Mouse (Mus musculus) testis, postnatal 14 days (tissue): ENCODE data around the gene Nhsl2.

Experiments used
- DNase-seq: peaks from one replicate; pipeline ENCODE4 v3.0.0; 2021; ENCODE audit warnings: low spot score

Nhsl2 gene

GRCm38 (mm10) chrX:101902597-101902996 lies 53.4 kb downstream of the Nhsl2 start:
- DNase-seq: no peak

DNA sequence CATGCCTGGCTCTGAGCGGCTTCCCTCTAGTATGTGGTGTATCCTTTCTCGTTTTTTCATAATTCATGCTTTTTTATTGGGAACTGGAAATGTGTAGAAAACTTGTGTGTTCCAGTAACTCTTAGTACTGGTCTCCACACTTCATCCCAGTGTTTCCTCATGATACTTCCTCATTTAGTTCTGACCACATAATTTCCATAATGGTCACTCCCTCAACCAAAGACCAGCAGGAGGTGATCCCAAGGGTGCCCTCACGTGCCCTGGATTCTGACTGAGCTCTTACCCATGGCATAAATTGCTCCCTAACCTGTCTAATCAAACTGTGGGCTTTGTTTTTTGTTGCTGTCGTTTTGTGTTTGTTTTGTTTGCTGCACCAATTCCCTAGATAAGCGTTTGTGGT lies 58.1 kb downstream of the Nhsl2 start:
- DNase-seq: no peak

DNA sequence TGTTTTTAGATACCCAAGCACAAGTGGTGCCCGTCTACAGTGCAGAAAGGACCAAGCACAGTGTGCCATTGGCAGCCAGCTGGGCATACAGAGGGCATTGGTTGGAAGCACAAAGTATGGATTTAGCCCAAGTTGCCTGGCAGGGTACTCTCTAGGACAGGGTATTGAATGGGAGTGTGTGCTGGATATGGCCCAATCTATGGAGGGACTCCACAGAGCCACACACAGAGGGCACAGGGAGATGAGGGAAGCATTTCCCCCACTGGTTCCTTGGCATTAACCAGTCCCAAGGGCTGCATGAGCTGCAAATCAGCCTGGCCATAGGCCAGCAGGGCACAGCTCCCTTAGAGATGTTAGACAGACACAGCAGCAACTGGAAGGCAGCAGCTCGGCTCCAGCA lies 79.9 kb downstream of the Nhsl2 start:
- DNase-seq: no peak

GRCm38 (mm10) chrX:101930301-101930700 lies 81.1 kb downstream of the Nhsl2 start:
- no peak for DNase-seq

DNA sequence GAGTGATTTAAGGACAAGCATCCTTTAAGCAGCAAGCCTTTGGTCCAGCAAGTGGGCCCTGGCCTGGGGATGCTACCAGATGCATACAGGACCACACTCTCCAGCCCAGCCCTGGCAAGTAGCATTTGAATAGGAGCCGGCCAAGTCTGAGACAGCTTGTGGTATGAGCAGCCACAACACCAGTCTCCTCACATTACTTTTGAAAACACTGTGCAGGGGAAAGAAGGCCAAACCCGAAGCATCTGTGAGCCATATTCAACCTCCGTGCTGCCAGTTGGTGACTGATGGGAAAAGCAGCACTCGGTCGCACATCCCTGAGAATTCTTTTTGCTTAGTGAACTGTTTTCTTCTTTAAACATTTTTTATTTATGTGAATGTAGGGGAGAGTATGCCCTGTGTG lies 81.8 kb downstream of the Nhsl2 start:
- DNase-seq: no peak

GRCm38 (mm10) chrX:101932244-101932643 lies 83.1 kb downstream of the Nhsl2 start:
- peak; percentile 15 for DNase-seq

- DNase-seq: no peak
These were observed 84.2 kb downstream of the Nhsl2 start for GRCm38 (mm10) chrX:101933346-101933745.

- no peak for DNase-seq
These were observed 86.2 kb downstream of the Nhsl2 start for GRCm38 (mm10) chrX:101935291-101935840.

DNA sequence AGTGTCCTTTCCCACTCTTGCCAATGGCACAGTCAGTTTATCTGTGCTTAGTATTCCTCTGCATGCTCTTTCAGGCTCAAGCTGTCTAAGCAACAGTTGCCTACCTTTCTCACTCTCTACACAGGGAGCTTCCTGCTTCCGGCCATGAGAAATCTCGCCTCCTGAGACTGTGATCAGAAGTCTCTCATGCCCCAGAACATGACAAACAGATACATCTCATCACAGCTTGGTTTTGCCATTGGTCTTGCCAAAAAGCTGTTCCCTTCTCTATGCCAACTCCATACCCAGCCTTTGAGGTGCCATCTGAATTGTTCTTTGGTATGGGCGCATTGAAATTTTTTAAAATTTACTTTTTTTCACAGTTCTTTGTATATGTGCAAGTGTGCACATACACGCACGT lies 90.3 kb downstream of the Nhsl2 start:
- DNase-seq: no peak

GRCm38 (mm10) chrX:101942461-101942896 lies 93.3 kb downstream of the Nhsl2 start:
- DNase-seq: peak; percentile 6

DNA sequence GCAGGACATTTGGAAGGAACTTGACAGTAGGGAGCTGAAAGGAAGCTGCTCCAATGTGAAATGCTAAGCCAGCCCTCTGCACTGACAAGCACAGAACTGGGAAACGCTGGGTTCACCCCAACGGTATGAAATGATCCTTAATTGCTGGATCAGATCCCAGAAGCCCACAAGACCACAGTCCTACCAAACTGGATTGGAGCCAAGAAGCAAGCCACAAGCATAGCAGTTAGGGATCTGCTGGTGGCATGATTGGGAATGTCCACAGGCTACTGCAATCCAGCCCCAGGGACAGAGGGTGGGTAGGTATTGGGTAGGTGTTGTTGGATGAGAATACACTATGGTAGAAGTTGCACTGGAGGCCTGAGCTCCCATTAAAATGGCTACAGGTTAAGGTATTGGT lies 94.6 kb downstream of the Nhsl2 start:
- no peak for DNase-seq

- no peak for DNase-seq
These were observed 95.7 kb downstream of the Nhsl2 start for GRCm38 (mm10) chrX:101944761-101945330.

DNA sequence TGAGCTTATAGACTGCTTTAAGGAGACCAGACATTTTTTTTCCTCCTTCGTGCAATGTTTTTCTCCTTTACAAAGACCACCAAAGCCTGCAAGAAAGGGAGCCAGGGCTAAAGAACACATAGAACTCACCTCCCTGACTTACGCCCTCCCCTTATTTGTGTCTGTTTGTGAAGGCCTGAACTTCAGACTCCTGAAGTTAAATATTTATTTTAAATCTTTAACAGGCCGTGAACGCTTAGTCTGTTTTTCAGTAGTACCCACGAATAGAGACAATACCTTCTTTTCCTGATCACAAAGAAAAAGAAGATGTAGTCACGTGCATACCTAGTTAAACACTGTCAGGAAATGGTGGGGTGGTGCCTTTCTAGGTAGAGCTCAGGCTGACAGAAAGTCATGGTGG lies 103.3 kb downstream of the Nhsl2 start:
- no peak for DNase-seq

- DNase-seq: no peak
These were observed 104.1 kb downstream of the Nhsl2 start for GRCm38 (mm10) chrX:101953256-101953655.

DNA sequence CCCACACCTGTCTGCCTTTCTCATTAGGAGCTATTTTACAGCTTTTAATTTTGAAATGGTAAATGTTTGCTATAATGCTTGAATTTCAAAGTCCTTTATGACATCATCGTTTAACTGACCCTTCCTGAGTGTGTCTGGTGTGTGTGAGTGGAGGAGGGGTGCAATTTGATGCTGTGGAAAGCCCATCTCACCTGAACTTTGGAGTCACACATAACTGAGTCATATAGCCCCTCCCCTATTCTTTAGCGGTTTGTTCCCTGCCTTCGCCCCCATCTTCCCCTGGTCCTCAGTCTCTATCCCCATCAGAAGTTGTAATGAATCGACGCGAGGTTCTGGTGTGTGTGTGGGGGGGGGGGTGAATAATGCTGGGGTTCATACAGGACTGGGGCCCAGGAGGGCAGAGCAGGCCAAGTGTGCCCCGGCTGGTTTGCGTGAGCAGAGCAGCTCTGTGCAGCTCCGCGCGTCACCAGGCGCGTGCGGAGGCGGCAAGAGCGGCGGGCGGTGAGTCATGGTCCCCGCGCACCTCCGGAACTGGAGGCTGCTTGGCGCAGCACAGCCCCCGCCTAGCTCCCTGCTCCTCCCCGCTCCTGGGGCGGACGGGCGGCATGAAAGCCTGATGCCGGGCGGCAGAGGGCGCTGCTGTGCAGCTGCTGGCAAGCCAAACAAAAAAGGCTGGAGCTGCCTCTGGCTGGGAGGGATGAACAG lies 104.8 kb downstream of the Nhsl2 start:
- peak; percentile 83 for DNase-seq

DNA sequence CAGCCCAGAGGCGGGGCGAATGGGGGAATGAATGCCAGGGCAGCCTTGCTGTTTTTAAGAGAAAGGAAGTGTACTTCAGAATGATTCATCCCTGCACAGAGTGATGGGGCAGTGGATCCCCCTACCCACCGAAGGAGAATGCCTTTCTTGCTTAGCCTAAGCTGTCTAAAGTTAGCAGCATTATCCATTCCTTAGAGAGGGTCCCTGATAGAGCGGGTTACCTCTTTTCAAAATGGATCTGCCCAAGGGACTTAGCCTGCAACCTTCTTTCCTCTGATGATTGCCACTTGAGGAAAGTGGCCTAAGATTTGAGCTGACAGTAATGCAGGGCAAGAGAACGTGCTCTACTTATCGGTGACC lies 105.3 kb downstream of the Nhsl2 start:
- DNase-seq: no peak

DNA sequence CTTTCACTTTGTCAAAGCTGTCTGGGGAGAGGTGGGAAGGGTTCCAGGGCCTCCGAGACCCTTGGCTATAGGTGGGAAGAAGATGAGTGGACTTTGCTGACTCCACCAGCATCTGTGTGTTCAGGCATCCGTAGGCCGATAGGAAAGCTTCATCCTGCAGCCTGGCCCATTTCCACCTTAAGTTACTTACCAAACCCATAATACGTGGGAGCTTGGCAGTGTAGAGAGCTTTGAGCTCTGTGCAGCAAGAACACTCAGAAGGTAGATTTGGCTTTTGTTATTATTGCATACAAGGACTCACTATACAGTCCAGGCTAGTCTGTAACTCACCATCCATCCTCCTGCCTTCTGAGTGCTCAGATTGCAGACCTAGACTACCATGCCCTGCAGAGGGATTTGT lies 112.7 kb downstream of the Nhsl2 start:
- DNase-seq: no peak

GRCm38 (mm10) chrX:101963711-101964110 lies 114.5 kb downstream of the Nhsl2 start:
- DNase-seq: no peak

DNA sequence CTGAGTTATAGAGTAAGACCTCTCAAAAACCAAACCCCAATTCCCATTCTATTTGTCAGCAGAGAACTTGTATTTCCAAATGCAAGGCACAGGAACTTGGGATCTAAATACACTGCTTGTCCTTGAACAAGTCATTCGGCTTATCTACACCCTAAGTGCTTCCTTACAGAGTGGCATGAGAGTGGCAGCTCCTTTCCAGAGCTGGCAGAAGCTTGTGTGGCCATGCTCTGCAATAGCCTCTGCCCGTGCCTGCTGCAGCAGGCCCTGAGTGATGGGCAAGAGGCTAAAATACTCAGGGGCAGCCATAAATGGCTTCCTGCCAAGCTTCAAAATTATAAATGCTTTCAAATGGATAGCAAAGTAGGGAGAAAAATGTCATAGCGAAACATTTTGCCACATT lies 123.8 kb downstream of the Nhsl2 start:
- no peak for DNase-seq

DNA sequence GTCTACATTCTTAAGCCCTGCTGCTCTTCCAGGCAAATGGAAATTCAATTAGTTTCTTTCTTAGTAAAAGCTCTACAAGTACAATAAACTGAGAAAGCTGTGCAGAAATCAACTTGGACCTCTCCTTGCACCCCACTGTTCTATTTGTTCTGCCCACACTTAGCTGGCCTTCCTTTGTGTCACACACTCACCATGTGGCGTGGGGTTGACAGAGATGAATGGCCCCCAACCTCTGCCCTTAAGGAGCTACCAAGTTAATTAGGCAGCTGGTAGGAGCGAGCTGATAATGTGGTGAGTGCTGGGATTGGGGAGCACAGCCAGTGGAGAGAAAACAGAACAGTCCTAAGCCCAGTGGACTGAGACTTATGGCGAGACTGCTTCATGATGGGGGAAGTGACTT lies 127.7 kb downstream of the Nhsl2 start:
- DNase-seq: no peak

- no peak for DNase-seq
These were observed 129.7 kb downstream of the Nhsl2 start for GRCm38 (mm10) chrX:101978861-101979260.

GRCm38 (mm10) chrX:101979267-101979666 lies 130.1 kb downstream of the Nhsl2 start:
- DNase-seq: peak; percentile 7

DNA sequence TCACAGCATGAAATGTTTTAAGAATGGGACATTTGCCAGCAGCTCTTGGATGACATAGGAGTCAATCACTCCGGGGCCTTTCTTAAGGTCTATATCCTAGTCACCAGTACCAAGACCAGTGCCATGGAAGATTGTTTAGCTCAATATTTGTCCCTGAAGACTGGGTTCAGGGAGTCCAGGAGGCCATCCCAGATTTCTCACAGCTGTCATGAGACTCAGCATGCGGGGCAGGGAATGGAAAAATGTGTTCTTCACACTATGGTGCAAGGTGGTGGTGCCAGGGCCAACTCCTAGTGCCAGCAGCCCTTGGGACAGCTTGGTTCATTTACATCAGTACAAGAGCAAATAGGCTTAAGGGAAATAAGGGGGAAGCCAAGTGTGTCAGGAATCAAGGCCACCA lies 131.4 kb downstream of the Nhsl2 start:
- no peak for DNase-seq

GRCm38 (mm10) chrX:101981450-101981849 lies 132.3 kb downstream of the Nhsl2 start:
- DNase-seq: no peak
